9 mouse cellular contexts compared by ENCODE assay signal in genomic region chr10:42055224-42056165, GRCm38 (mm10). TPM values are rescaled to one million over a fixed set of nuclear protein-coding genes. Genes with fewer than 3 reads are reported as not detected.
DNase-seq lines count a peak whose midpoint lies in the region; ATAC-seq and TF ChIP-seq lines count a peak whose summit lies in the region.
"Had no signal": no experiment of that assay in that cellular context is flagged by ENCODE, and none has a peak within 500 bp of the region (broad histone marks: within the 10 kb centered on the region; RNA-seq: fewer than 3 reads in every experiment).

No protein-coding gene starts in this region.

- no peak overlapping the region for H3K9ac ChIP-seq in lung, embryonic 14.5 days
- H3K9ac ChIP-seq in stomach, embryonic 16.5 days (ENCODE audit: low read length): no peak overlapping the region

- DNase-seq in lung, embryonic 14.5 days: peak; percentile 39
- no peak for DNase-seq in lung, postnatal 10 days
- DNase-seq in forebrain, embryonic 10.5 days (ENCODE audit: extremely low spot score, low spot score): no peak
- peak; percentile 53 for DNase-seq in liver
- DNase-seq in retina, postnatal 1 day: no peak
- no peak for DNase-seq in cerebellum, adult 9-10 months
- no peak for DNase-seq in ovary, postnatal 36 days (ENCODE audit: low spot score)
- DNase-seq: heart, adult 18-20 months had no signal

- no peaks in the 10 kb centered on the region for H3K9me3 ChIP-seq in lung, embryonic 14.5 days (ENCODE audit: low read depth, low read length)
- no peaks in the 10 kb centered on the region for H3K9me3 ChIP-seq in forebrain, embryonic 10.5 days
- no peaks in the 10 kb centered on the region for H3K9me3 ChIP-seq in stomach, embryonic 16.5 days (replicated peaks; ENCODE audit: control insufficient read depth, low read length)

- no peak overlapping the region for H3K27ac ChIP-seq in lung, embryonic 14.5 days (ENCODE audit: low read depth)
- H3K27ac ChIP-seq in forebrain, embryonic 10.5 days: no peak overlapping the region
- H3K27ac ChIP-seq in stomach, embryonic 16.5 days (ENCODE audit: low read length): no peak overlapping the region

- H3K4me3 ChIP-seq in lung, embryonic 14.5 days (ENCODE audit: low read depth, low read length): no peak overlapping the region
- H3K4me3 ChIP-seq in forebrain, embryonic 10.5 days: peak overlapping the region; percentile 10; the same call in 1 of the 2 replicates
- H3K4me3 ChIP-seq in stomach, embryonic 16.5 days (replicated peaks; ENCODE audit: low read length): no peak overlapping the region

- whole genome bisulfite sequencing in lung, embryonic 14.5 days: 52% methylated on average over 28 of the region's 29 CpGs
- 71% methylated on average over 28 of the region's 29 CpGs for WGBS in forebrain, embryonic 10.5 days
- WGBS in stomach, embryonic 16.5 days: 46% methylated on average over 27 of the region's 29 CpGs

- peak; percentile 75 for ATAC-seq in lung, embryonic 14.5 days (ENCODE audit: insufficient read depth)
- peak; percentile 77; the same call in 1 of the 2 replicates for ATAC-seq in stomach, embryonic 16.5 days (ENCODE audit: insufficient read depth, low FRiP score)

- H3K36me3 ChIP-seq in lung, embryonic 14.5 days (ENCODE audit: insufficient read depth): no peaks in the 10 kb centered on the region
- H3K36me3 ChIP-seq in forebrain, embryonic 10.5 days (replicated peaks): no peaks in the 10 kb centered on the region
- no peaks in the 10 kb centered on the region for H3K36me3 ChIP-seq in stomach, embryonic 16.5 days (ENCODE audit: control insufficient read depth, insufficient read depth, low read length)

- H3K4me1 ChIP-seq in lung, embryonic 14.5 days (ENCODE audit: insufficient read depth): peaks cover 4% of the 10 kb centered on the region
- H3K4me1 ChIP-seq in forebrain, embryonic 10.5 days: peaks cover 23% of the 10 kb centered on the region
- no peaks in the 10 kb centered on the region for H3K4me1 ChIP-seq in stomach, embryonic 16.5 days (ENCODE audit: control insufficient read depth, insufficient read depth, low read length)

- no peak for TF ChIP-seq CTCF in lung, embryonic 14.5 days (IDR thresholded peaks at IDR 0.05; ENCODE audit: low read depth)

- H3K27me3 ChIP-seq in lung, embryonic 14.5 days (ENCODE audit: insufficient read depth, low read length): no peaks in the 10 kb centered on the region
- no peaks in the 10 kb centered on the region for H3K27me3 ChIP-seq in forebrain, embryonic 10.5 days (ENCODE audit: poor library complexity, severe bottlenecking)
- H3K27me3 ChIP-seq in stomach, embryonic 16.5 days (ENCODE audit: control insufficient read depth, insufficient read depth, low read length): no peaks in the 10 kb centered on the region

- H3K4me2 ChIP-seq in lung, embryonic 14.5 days: peak overlapping the region; percentile 40; the same call in 1 of the 2 replicates
- H3K4me2 ChIP-seq in stomach, embryonic 16.5 days (ENCODE audit: low read depth, low read length): peak overlapping the region; percentile 31; the same call in 1 of the 2 replicates

RNA-seq across cellular contexts. Expression of gene Armc2, which starts 37.3 kb away (rescaled TPM):
- polyA plus RNA-seq in lung, embryonic 14.5 days (2014; fragmentation: Nextera tagmentation; extraction: Ambion mirVana): 1.6 and 2.6 TPM in 2 replicates
- 2.9 and 3.0 TPM in 2 replicates for polyA plus RNA-seq in forebrain, embryonic 10.5 days (2016; fragmentation: Nextera tagmentation; extraction: Ambion mirVana)
- 2.3 and 2.9 TPM in 2 replicates for polyA plus RNA-seq in stomach, embryonic 16.5 days (2015; fragmentation: Nextera tagmentation; extraction: Ambion mirVana)

Comparison
In these comparisons a context has a peak if more than half of its experiments do, and no peak if none do; other contexts are left out.
1. DNase-seq: peak in lung, embryonic 14.5 days (single experiment) and liver (single experiment); none in lung, postnatal 10 days (single experiment), forebrain, embryonic 10.5 days (single experiment), retina, postnatal 1 day (single experiment), cerebellum, adult 9-10 months (single experiment) and ovary, postnatal 36 days (single experiment).